Mouse (Mus musculus): Measurements from ENCODE around the gene Ston1. TPM values are rescaled to one million over a fixed set of nuclear protein-coding genes. Genes with fewer than 3 reads are reported as not detected.
A peak's percentile ranks its signal among the peaks of the same experiment; 100 is the strongest.

Ston1 gene
- total RNA-seq (2014; rRNA removed) (2.5 and 2.9 TPM in 2 replicates), polyA plus RNA-seq (2015; fragmentation: Nextera tagmentation; extraction: Ambion mirVana) (1.6 and 1.8 TPM in 2 replicates)

GRCm38 (mm10) chr17:88597222-88598055 is at the start of gene Ston1:
Gene Ston1, plus strand, starts transcription at chr17:88597684.
- H3K36me3 ChIP-seq (ENCODE audit: insufficient read depth, low read length), result no peaks in the 10 kb centered on the region
- DNase-seq (ENCODE audit: low spot score) (peak; percentile 63), ATAC-seq (peak; percentile 92)
- peak within 1 kb of the TSS; percentile 63 for H3K9ac ChIP-seq (replicated peaks; ENCODE audit: low read length)
- peak within 1 kb of the TSS; percentile 67; the same call in 1 of the 2 replicates for H3K27ac ChIP-seq
- H3K4me3 ChIP-seq (ENCODE audit: low read length), result peak within 1 kb of the TSS; percentile 57
- no peaks in the 10 kb centered on the region for H3K27me3 ChIP-seq (ENCODE audit: insufficient read depth, low read length)
- H3K9me3 ChIP-seq (ENCODE audit: low read length), result no peaks in the 10 kb centered on the region
- no peaks in the 10 kb centered on the region; the same call in 1 of the 2 replicates for H3K4me1 ChIP-seq (ENCODE audit: insufficient read depth, low read length)
- TF ChIP-seq CTCF (IDR thresholded peaks at IDR 0.05; ENCODE audit: low read depth), result no peak
- under 1% methylated on average over 38 of the region's 41 CpGs for WGBS
- H3K4me2 ChIP-seq (ENCODE audit: low read depth, low read length), result peak within 1 kb of the TSS; percentile 77

- no peaks in the 10 kb centered on the region for H3K9me3 ChIP-seq (ENCODE audit: low read length)
- H3K36me3 ChIP-seq (ENCODE audit: insufficient read depth, low read length), result peaks cover 25% of the 10 kb centered on the region; the same call in 1 of the 2 replicates
- H3K4me3 ChIP-seq (ENCODE audit: low read length), result no peak overlapping the region
- DNase-seq (ENCODE audit: low spot score), result no peak
- no peak for ATAC-seq
- no peak overlapping the region for H3K4me2 ChIP-seq (ENCODE audit: low read depth, low read length)
- H3K27me3 ChIP-seq (ENCODE audit: insufficient read depth, low read length), result no peaks in the 10 kb centered on the region
- WGBS, result 87% methylated on average over 24 of the region's 24 CpGs
- no peaks in the 10 kb centered on the region for H3K4me1 ChIP-seq (ENCODE audit: insufficient read depth, low read length)
- H3K9ac ChIP-seq (replicated peaks; ENCODE audit: low read length), result no peak overlapping the region
- no peak overlapping the region for H3K27ac ChIP-seq
- TF ChIP-seq CTCF (IDR thresholded peaks at IDR 0.05; ENCODE audit: low read depth), result no peak
Measured at GRCm38 (mm10) chr17:88549411-88550191, 47.9 kb upstream of the Ston1 start.

- Histone ChIP-seq H3K9me3 (ENCODE audit: low read length) (no peaks in the 10 kb centered on the region), H3K27me3 (ENCODE audit: insufficient read depth, low read length) (no peaks in the 10 kb centered on the region), H3K4me3 (ENCODE audit: low read length) (no peak overlapping the region), H3K36me3 (ENCODE audit: insufficient read depth, low read length) (peaks cover 24% of the 10 kb centered on the region; the same call in 1 of the 2 replicates), H3K9ac (replicated peaks; ENCODE audit: low read length) (no peak overlapping the region), H3K4me1 (ENCODE audit: insufficient read depth, low read length) (no peaks in the 10 kb centered on the region), H3K4me2 (ENCODE audit: low read depth, low read length) (no peak overlapping the region), H3K27ac (no peak overlapping the region)
- DNase-seq (ENCODE audit: low spot score) (no peak), ATAC-seq (no peak)
- 72% methylated on average over 5 of the region's 5 CpGs for WGBS
- no peak for TF ChIP-seq CTCF (IDR thresholded peaks at IDR 0.05; ENCODE audit: low read depth)
Measured at GRCm38 (mm10) chr17:88550351-88550750, 47.1 kb upstream of the Ston1 start.

- H3K4me1 ChIP-seq (ENCODE audit: insufficient read depth, low read length), result no peaks in the 10 kb centered on the region
- no peaks in the 10 kb centered on the region for H3K9me3 ChIP-seq (ENCODE audit: low read length)
- no peak overlapping the region for H3K27ac ChIP-seq
- H3K27me3 ChIP-seq (ENCODE audit: insufficient read depth, low read length), result no peaks in the 10 kb centered on the region
- no peak for DNase-seq (ENCODE audit: low spot score)
- ATAC-seq, result no peak
- no peak overlapping the region for H3K9ac ChIP-seq (replicated peaks; ENCODE audit: low read length)
- H3K4me3 ChIP-seq (ENCODE audit: low read length), result no peak overlapping the region
- no peak for TF ChIP-seq CTCF (IDR thresholded peaks at IDR 0.05; ENCODE audit: low read depth)
- peaks cover 30% of the 10 kb centered on the region; the same call in 1 of the 2 replicates for H3K36me3 ChIP-seq (ENCODE audit: insufficient read depth, low read length)
- 65% methylated on average over 10 of the region's 10 CpGs for WGBS
- H3K4me2 ChIP-seq (ENCODE audit: low read depth, low read length), result no peak overlapping the region
Measured at GRCm38 (mm10) chr17:88550981-88551940, 46.2 kb upstream of the Ston1 start.

- no peak overlapping the region for H3K4me2 ChIP-seq (ENCODE audit: low read depth, low read length)
- TF ChIP-seq CTCF (IDR thresholded peaks at IDR 0.05; ENCODE audit: low read depth), result no peak
- DNase-seq (ENCODE audit: low spot score) (no peak), ATAC-seq (no peak)
- 34% methylated on average over 6 of the region's 6 CpGs for WGBS
- H3K27ac ChIP-seq, result no peak overlapping the region
- H3K4me3 ChIP-seq (ENCODE audit: low read length), result no peak overlapping the region
- H3K36me3 ChIP-seq (ENCODE audit: insufficient read depth, low read length), result peaks cover 27% of the 10 kb centered on the region; the same call in 1 of the 2 replicates
- no peaks in the 10 kb centered on the region for H3K27me3 ChIP-seq (ENCODE audit: insufficient read depth, low read length)
- H3K9me3 ChIP-seq (ENCODE audit: low read length), result no peaks in the 10 kb centered on the region
- H3K9ac ChIP-seq (replicated peaks; ENCODE audit: low read length), result no peak overlapping the region
- no peaks in the 10 kb centered on the region for H3K4me1 ChIP-seq (ENCODE audit: insufficient read depth, low read length)
Measured at GRCm38 (mm10) chr17:88552556-88552955, 44.9 kb upstream of the Ston1 start.

- Histone ChIP-seq H3K27me3 (ENCODE audit: insufficient read depth, low read length) (no peaks in the 10 kb centered on the region), H3K4me3 (ENCODE audit: low read length) (no peak overlapping the region), H3K36me3 (ENCODE audit: insufficient read depth, low read length) (peaks cover 25% of the 10 kb centered on the region; the same call in 1 of the 2 replicates), H3K4me2 (ENCODE audit: low read depth, low read length) (no peak overlapping the region), H3K27ac (no peak overlapping the region), H3K4me1 (ENCODE audit: insufficient read depth, low read length) (no peaks in the 10 kb centered on the region), H3K9ac (replicated peaks; ENCODE audit: low read length) (no peak overlapping the region), H3K9me3 (ENCODE audit: low read length) (no peaks in the 10 kb centered on the region)
- no peak for TF ChIP-seq CTCF (IDR thresholded peaks at IDR 0.05; ENCODE audit: low read depth)
- WGBS, result 59% methylated on average over 8 of the region's 8 CpGs
- DNase-seq (ENCODE audit: low spot score), result no peak
- no peak for ATAC-seq
Measured at GRCm38 (mm10) chr17:88553001-88553449, 44.5 kb upstream of the Ston1 start.
